Mouse (Mus musculus): ENCODE data around the gene Rab43.

- TF ChIP-seq POLR2A (IDR thresholded peaks at IDR 0.05; ENCODE audit: borderline replicate concordance, insufficient read depth, low read length) (no peak), CTCF (IDR thresholded peaks at IDR 0.05; ENCODE audit: borderline replicate concordance, insufficient read depth, low read depth, low read length) (no peak)
These were observed 56.8 kb downstream of the Rab43 start for GRCm38 (mm10) chr6:87755196-87755595.

Measured in cerebellum, adult 2 months (tissue).